Mouse (Mus musculus) midbrain, embryonic 16.5 days (tissue): Measurements from ENCODE around the gene Pced1a. TPM values are rescaled to one million over a fixed set of nuclear protein-coding genes. Genes with fewer than 3 reads are reported as not detected.

ENCODE experiments used
- ATAC-seq: fragments of 200-750 bp; cut with Nextera tagmentation; 2 replicates; pipeline ENCODE4 v1.8.0; 2017; ENCODE audit warnings: moderate TSS enrichment
- H3K27ac ChIP-seq: fragments of 300-500 bp; sonication (generic); 2 replicates; pipeline ENCODE4 v1.5.1; 2014; ENCODE audit warnings: mild to moderate bottlenecking, low read length, mixed read lengths
- H3K27me3 ChIP-seq: fragments of 300-500 bp; sonication (generic); 2 replicates; pipeline ENCODE4 v1.6.1; 2014; ENCODE audit warnings: low read depth, low read length, mixed read lengths; ENCODE audit not compliant: control insufficient read depth, insufficient read depth
- H3K36me3 ChIP-seq: fragments of 300-500 bp; sonication (generic); 2 replicates; pipeline ENCODE4 v1.6.1; 2014; ENCODE audit warnings: mild to moderate bottlenecking, low read length, moderate library complexity, mixed read lengths; ENCODE audit not compliant: control insufficient read depth, insufficient read depth
- H3K4me1 ChIP-seq: fragments of 300-500 bp; sonication (generic); 2 replicates; pipeline ENCODE4 v1.6.1; 2014; ENCODE audit warnings: mild to moderate bottlenecking, low read length, mixed read lengths; ENCODE audit not compliant: control insufficient read depth, insufficient read depth
- H3K4me2 ChIP-seq: fragments of 300-500 bp; sonication (generic); 2 replicates; pipeline ENCODE4 v1.6.1; 2014; ENCODE audit warnings: mild to moderate bottlenecking, low read length, mixed read lengths
- H3K4me3 ChIP-seq: fragments of 300-500 bp; sonication (generic); 2 replicates; pipeline ENCODE4 v1.5.1; 2014; ENCODE audit warnings: low read depth, mild to moderate bottlenecking, low read length, moderate library complexity, mixed read lengths
- H3K9ac ChIP-seq: fragments of 300-500 bp; sonication (generic); 2 replicates; pipeline ENCODE4 v1.6.1; 2014; ENCODE audit warnings: low read depth, low read length, mixed read lengths
- H3K9me3 ChIP-seq: fragments of 300-500 bp; sonication (generic); replicated peaks from 2 replicates; pipeline ENCODE4 v1.6.1; 2014; ENCODE audit warnings: mild to moderate bottlenecking, low read length, mixed read lengths; ENCODE audit not compliant: control insufficient read depth, poor library complexity, severe bottlenecking
- WGBS: fragments of 180-500 bp; shearing (Covaris S2); extraction: QIAGEN DNeasy Blood & Tissue Kit; methylation state at CpG from one replicate; pipeline ENCODE4 v1.1.7; 2014; 5-methylcytosine and 5-hydroxymethylcytosine counted together
- polyA plus RNA-seq: library from polyadenylated mRNA; unstranded; fragments of >200 nt; fragmentation: Nextera tagmentation; extraction: Ambion mirVana; gene quantifications from 2 replicates; pipeline ENCODE4 v1.2.1, GENCODE M21; 2015

Gene Pced1a
- polyA plus RNA-seq, 1 experiment from 2014 or later = 15.7 TPM

DNA sequence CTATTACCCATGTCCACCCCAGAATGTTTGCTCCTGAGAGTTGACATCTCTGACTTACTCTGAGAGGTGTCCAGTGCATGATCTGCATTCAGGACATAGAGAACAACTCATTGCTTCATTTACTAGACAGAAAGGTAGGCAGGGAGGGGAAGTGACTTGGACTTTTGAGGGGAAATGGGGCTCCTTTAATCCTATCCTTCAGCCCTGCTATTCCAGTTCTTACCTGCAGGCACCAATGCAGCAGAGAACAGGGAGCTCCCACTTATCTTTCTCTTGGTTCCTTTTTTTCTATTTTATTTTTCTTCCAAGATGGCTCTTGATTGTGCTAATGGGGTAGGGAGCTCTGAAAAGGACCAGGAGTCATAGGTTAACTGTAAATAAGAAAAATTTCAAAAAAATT, 23.9 kb upstream of the Pced1a start:
- no peak overlapping the region for H3K9ac ChIP-seq
- H3K9me3 ChIP-seq = no peaks in the 10 kb centered on the region
- no peaks in the 10 kb centered on the region for H3K36me3 ChIP-seq
- H3K27me3 ChIP-seq = no peaks in the 10 kb centered on the region
- no peak overlapping the region for H3K4me3 ChIP-seq
- no peak for ATAC-seq
- H3K4me2 ChIP-seq = no peak overlapping the region
- H3K27ac ChIP-seq = no peak overlapping the region
- peaks cover 23% of the 10 kb centered on the region for H3K4me1 ChIP-seq

DNA sequence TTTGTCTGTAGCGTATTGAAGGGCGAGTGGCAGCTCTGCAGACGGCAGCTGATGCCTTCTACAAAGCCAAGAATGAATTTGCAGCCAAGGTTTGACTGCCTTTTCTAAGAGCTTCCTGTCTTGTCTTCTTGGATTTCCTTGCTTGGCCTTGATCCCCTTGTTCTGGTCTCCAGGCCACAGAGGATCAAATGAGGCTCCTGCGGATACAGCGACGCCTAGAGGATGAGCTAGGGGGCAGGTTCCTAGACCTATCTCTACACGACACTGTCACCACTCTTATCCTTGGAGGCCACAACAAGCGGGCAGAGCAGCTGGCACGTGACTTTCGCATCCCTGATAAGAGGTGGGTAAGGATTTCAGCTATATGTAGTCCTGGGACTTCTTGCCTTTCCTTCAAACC, 17.7 kb upstream of the Pced1a start:
- H3K36me3 ChIP-seq = peaks cover 39% of the 10 kb centered on the region
- no peak overlapping the region for H3K4me3 ChIP-seq
- H3K4me2 ChIP-seq = no peak overlapping the region
- 71% methylated on average over 10 of the region's 10 CpGs for WGBS
- H3K27me3 ChIP-seq = no peaks in the 10 kb centered on the region
- ATAC-seq = no peak
- H3K27ac ChIP-seq = no peak overlapping the region
- no peaks in the 10 kb centered on the region for H3K9me3 ChIP-seq
- no peak overlapping the region for H3K9ac ChIP-seq
- H3K4me1 ChIP-seq = no peaks in the 10 kb centered on the region

DNA sequence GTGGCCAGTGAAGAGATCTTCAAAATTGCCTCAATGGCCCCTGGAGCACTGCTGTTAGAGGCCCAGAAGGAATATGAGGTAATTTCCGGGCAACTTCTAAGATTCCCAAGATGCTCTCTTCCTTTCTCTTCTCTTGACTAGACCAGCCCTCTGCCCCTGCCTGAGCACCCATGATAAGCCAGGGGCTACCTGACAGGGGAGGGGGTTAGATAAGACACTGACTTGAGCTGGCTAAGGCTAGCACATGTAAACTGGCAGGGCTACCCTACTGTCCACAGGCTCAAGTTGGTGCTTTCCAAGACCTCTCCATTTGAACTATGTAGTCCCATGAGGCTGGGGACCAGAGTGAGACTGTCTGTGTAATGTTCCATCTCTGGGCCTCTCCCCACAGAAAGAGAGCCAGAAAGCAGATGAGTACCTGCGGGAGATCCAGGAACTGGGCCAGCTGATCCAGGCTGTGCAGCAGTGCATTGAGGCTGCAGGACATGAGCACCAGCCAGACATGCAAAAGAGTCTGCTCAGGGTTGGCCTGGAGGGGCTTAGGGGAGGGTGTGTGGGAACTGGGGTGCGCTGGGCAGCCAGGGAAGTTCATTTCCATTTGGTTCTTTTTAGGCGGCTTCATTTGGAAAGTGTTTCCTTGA, 15.5 kb upstream of the Pced1a start:
- WGBS = 93% methylated on average over 4 of the region's 4 CpGs
- H3K9me3 ChIP-seq = no peaks in the 10 kb centered on the region
- H3K4me2 ChIP-seq = no peak overlapping the region
- no peak overlapping the region for H3K9ac ChIP-seq
- peaks cover 39% of the 10 kb centered on the region for H3K36me3 ChIP-seq
- H3K27ac ChIP-seq = no peak overlapping the region
- H3K4me1 ChIP-seq = no peaks in the 10 kb centered on the region
- no peaks in the 10 kb centered on the region for H3K27me3 ChIP-seq
- H3K4me3 ChIP-seq = no peak overlapping the region
- ATAC-seq = no peak

DNA sequence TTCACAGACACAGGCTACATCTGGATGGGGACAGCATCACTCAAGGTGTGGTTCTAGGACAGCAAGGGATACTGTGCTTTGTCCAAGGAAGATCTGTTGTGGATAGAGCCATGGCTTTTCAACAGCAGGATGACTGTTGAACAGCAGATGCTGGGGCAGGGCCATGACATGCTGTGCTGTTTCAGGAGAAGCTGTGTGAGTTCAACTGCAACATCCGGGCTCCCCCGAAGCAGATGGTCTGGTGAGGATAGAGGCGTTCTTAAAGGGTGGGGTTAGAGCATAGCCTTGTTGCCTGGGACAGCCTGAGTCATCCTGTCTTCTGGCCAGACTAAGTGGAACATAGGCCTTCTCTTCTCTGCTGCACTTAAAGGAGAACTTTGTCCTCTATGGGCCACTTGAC, 14.4 kb upstream of the Pced1a start:
- Histone ChIP-seq H3K9ac (no peak overlapping the region), H3K36me3 (peaks cover 39% of the 10 kb centered on the region), H3K4me3 (no peak overlapping the region), H3K27me3 (no peaks in the 10 kb centered on the region), H3K9me3 (no peaks in the 10 kb centered on the region), H3K4me1 (no peaks in the 10 kb centered on the region), H3K4me2 (no peak overlapping the region), H3K27ac (no peak overlapping the region)
- no peak for ATAC-seq
- WGBS = 91% methylated on average over 3 of the region's 3 CpGs

DNA sequence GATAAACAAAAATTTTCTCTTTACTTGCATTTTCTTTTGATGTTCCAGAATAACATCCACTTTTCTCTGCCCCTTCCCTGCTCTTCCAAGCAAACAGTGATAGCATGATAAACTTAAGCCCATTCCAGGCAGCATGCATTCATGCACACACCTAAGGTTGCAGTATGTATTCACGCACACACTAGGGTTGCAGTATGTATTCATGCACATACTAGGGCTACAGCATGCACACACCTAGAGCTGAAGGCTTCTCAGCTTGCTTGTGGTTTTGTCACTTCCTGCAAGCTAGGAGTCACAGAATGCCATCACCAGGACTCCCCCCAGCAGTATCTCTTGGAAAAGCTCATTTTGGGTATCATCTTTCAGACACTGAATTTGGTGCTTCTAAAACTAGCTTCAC, 12.3 kb upstream of the Pced1a start:
- WGBS = 98% methylated on average over 1 of the region's 1 CpGs
- Histone ChIP-seq H3K36me3 (peaks cover 32% of the 10 kb centered on the region), H3K4me3 (no peak overlapping the region), H3K27ac (no peak overlapping the region), H3K9me3 (no peaks in the 10 kb centered on the region), H3K4me1 (no peaks in the 10 kb centered on the region), H3K9ac (no peak overlapping the region), H3K27me3 (no peaks in the 10 kb centered on the region), H3K4me2 (no peak overlapping the region)
- ATAC-seq = no peak

DNA sequence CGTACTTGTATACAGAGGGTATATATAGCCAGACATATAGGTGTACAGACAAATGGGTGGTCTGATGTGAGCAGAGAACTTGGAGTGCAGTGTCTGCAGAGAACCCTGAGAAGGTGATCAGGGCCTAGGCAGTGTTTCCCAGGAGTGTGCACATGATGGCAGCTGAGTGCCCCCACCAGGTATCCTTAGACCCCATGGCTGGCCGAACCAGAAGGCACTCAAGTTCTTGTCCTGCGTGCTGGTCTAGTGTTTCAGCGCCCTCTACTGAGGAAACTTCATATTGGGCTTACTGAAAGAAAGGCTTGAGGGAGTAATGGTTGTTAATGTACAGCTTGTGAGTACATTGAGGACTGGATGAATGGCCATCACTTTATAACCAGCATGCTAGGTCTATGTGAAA, 8.7 kb upstream of the Pced1a start:
- Histone ChIP-seq H3K36me3 (peaks cover 9% of the 10 kb centered on the region), H3K4me2 (no peak overlapping the region), H3K9me3 (no peaks in the 10 kb centered on the region), H3K4me1 (no peaks in the 10 kb centered on the region), H3K9ac (no peak overlapping the region), H3K27me3 (no peaks in the 10 kb centered on the region), H3K27ac (no peak overlapping the region), H3K4me3 (no peak overlapping the region)
- 19% methylated on average over 4 of the region's 4 CpGs for WGBS
- peak; percentile 39; the same call in 1 of the 2 replicates for ATAC-seq

DNA sequence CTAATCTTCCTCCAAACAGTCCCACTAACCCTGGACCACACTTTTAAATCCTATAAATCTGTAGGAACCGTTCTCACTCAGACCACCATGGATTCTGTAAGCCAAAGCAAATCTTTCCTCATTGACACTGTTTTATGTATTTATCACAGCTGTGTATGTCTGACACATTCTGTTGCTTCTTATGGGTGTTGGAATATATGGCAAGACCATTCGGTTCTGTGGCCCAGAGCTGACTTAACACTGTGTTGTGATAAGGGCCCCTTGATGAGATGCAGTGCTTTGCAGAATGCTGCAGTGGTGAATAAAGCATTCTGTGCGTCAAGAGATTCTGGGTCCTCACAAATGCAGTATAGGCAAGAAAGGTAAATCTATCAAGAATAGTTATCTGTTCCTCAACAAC, 7.7 kb upstream of the Pced1a start:
- Histone ChIP-seq H3K4me2 (no peak overlapping the region), H3K9me3 (no peaks in the 10 kb centered on the region), H3K27me3 (no peaks in the 10 kb centered on the region), H3K27ac (no peak overlapping the region), H3K9ac (no peak overlapping the region), H3K4me1 (no peaks in the 10 kb centered on the region), H3K36me3 (peaks cover 4% of the 10 kb centered on the region; the same call in 1 of the 2 replicates), H3K4me3 (no peak overlapping the region)
- ATAC-seq = no peak
- WGBS = 89% methylated on average over 3 of the region's 3 CpGs

DNA sequence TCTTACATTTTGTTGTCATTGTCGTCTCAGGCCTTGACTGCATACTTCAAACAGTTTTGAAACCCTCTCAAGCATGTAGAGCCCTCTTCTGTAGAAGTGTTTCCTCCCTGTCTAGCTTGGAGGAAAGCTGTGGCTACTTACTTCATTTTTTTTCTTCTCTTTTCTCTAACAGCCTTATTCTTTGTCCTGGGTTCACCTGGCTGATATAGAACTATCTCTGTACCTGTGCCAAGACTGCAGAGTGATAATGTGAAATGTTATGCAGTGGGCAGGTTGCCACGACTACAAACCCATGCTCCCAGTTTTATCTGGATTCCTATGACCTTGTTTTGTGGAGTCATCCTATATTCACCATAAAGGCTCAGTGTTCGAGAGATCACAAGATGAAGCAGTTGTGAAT, 6.0 kb upstream of the Pced1a start:
- Histone ChIP-seq H3K36me3 (peaks cover 4% of the 10 kb centered on the region; the same call in 1 of the 2 replicates), H3K9ac (no peak overlapping the region), H3K27me3 (no peaks in the 10 kb centered on the region), H3K9me3 (no peaks in the 10 kb centered on the region), H3K27ac (no peak overlapping the region), H3K4me1 (peaks cover 10% of the 10 kb centered on the region), H3K4me3 (no peak overlapping the region), H3K4me2 (no peak overlapping the region)
- WGBS = 85% methylated on average over 3 of the region's 3 CpGs
- ATAC-seq = no peak

DNA sequence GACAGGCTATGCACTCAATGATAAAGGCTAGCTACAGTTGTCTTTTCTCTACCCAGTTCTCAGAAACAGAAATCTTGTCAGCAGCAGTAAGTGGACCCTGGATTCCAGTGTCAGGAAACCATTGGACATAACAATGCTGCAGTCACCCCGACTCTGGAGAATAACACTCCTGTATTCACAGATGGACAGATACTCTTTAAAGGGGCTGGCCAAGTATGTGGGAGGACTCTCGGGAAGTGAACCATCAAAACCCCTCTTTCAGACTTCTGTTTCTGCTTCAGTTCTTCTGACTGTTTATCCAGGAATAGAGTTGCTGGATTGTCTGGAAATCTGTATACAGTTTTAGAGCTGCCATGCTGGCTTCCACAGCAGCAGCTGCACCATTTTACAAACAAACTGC, 5.3 kb upstream of the Pced1a start:
- Histone ChIP-seq H3K9me3 (no peaks in the 10 kb centered on the region), H3K4me2 (no peak overlapping the region), H3K27me3 (no peaks in the 10 kb centered on the region), H3K4me1 (peaks cover 15% of the 10 kb centered on the region), H3K9ac (no peak overlapping the region), H3K36me3 (peaks cover 4% of the 10 kb centered on the region; the same call in 1 of the 2 replicates), H3K27ac (no peak overlapping the region), H3K4me3 (no peak overlapping the region)
- WGBS = 71% methylated on average over 2 of the region's 2 CpGs
- no peak for ATAC-seq
